Mouse (Mus musculus) layer of hippocampus, adult 8-10 months (tissue): ENCODE results near the gene Kcnd2. TPM values are rescaled to one million over a fixed set of nuclear protein-coding genes. Genes with fewer than 3 reads are reported as not detected.
A peak's percentile ranks its signal among the peaks of the same experiment; 100 is the strongest.
"Not testable (repeated sequence)": the region's sequence is repeated elsewhere in the genome, so short reads cannot be mapped to it uniquely, and the experiment has no call there.

Source experiments
- DNase-seq, 2 experiments: peaks; one replicate each; pipeline ENCODE4 v3.0.0; 2022; ENCODE audit warnings: low spot score in 2 of 2
- total RNA-seq, 4 experiments: library from RNA; stranded (reverse); gene quantifications; 2 replicates each; pipeline ENCODE4 v1.2.4; 2022

The Kcnd2 gene
- total RNA-seq: 10 to 100 TPM; 84.9 to 96.6 (median 90.3) TPM

DNA sequence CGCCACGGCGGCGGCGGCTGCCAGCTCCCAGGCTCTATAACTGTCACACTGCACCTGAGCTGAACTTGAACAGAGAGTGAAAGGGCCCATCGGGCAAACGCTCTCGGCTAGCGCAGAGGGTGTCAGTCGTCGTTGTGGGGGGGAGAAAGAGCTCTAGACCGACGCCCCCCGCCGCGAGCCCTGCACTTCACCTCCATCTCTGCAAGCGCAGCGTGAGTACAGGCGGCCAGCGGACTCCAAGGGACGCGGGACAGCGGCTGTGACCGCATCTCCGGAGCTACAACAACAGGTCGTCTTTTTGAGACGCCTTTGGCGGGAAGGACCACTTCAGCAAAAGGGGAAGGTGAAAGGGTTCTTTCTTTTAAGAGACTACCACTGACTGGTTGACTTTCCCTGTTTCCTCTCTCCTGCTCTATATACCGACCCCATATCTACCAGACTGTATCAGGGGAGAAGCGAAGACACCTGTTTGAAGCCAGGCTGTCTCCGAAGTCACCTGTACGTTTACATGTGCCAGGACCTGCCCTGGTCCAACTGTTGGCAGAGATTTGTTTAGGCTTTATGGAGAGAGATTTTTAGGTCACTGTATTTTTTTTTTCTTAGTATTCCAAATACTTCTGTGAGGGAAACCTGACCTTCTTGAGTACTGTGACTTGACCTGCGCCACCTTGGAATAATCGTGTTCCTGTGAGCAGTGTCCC is at the start of gene Kcnd2:
Kcnd2 (plus strand) TSS at position 13 of the 701 bp plus-strand sequence.
- DNase-seq: no peak

GRCm38 (mm10) chr6:21166611-21167010 is 48.7 kb upstream of the Kcnd2 start:
- no peak for DNase-seq

GRCm38 (mm10) chr6:21195341-21195740 is 20.0 kb upstream of the Kcnd2 start:
- no peak for DNase-seq

DNA sequence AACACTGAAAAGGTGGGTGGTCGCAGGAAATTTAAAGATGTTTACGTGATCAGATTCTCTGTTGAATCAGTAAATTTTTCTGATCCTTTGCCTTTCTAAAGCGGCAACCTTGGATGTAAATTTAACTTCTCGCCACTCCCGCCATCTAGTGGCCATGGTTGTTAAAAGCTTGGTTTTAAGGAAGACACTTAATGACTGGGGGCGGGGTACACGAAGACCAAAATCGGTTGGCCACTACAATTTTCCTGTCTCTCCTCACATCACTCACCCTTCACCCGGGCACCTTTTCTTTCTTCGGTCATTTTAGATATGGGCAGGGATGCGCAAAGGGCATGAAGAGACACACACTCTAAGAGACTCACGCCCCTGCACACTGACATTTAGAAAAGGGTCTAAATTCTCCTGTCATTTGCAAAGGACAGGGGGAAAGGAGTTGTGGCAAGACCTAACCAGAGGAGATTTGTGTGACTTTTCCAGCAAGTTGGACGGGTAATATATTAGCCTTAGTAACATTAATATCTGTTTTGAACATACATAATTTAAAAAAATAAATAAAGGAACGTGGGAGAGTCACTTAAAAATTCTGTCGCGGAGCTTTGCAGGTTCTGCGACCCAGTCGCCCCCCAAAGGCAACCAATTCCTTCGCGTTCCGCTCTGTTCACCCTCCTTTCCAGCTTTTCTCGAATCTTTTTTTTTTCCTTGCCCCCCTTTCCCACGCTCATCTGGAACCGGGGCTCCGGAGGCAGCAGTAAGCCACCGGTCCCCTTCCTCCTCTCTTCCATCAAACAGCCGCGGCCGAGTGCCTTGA is 1.2 kb upstream of the Kcnd2 start:
- peak; percentile 61 to 84 for DNase-seq

- DNase-seq: peak; percentile 66 to 72
Measured at GRCm38 (mm10) chr6:21214673-21215490, 421 bp upstream of the Kcnd2 start.

- DNase-seq: no peak
Measured at GRCm38 (mm10) chr6:21216206-21217020, 1.1 kb downstream of the Kcnd2 start.

DNA sequence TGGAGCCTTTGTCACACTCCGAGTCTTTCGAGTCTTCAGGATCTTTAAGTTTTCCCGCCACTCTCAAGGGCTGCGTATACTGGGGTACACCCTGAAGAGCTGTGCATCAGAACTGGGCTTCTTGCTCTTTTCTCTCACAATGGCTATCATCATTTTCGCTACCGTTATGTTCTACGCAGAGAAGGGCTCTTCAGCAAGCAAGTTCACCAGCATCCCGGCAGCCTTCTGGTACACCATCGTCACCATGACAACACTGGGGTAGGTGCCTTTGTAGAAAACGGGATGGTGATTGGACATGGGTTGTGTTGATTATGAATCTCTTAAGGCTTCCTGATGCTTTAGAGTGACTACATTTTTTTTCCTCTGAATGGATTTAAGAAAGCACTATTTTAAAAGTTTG is 1.9 kb downstream of the Kcnd2 start:
- no peak for DNase-seq

GRCm38 (mm10) chr6:21226124-21226523 is 10.8 kb downstream of the Kcnd2 start:
- DNase-seq: no peak

DNA sequence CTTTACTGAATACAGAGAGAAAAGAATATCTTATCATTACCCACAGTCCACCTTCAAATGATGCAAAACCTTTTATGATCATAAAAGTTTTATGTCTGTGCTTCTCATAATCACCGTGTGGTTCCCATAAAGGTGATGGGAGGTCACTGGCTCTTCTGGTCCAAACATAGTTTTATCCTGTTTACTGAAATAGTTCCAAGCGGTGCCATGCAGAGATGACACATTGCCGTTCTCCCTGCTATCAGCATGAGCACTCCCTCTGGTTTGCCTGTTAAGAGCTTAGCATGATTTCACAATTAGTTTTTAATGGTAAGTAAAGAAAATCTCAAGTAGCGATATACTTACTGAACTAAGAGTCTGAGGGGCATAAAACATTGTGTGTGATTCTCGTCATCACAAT is 43.7 kb downstream of the Kcnd2 start:
- DNase-seq: no peak

DNA sequence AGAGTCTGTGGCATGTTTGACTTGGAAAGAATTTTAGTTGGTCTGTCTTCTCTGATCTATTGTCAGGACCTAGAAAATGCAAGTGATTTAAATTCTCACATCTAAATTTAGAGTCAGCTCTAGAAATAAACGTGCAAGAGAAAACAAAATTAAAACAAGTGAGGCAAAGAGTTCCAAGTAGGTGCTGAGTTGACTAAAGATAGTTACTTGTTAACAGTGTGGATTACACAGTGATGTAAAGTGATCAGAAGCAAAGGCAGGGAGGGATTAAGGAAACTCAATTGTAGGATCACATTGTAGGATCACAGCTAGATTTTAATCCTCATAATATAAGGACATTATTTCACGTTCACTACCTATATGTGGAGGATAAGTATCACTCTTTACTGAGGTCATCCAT is 52.6 kb downstream of the Kcnd2 start:
- no peak for DNase-seq

- no peak for DNase-seq
Measured at GRCm38 (mm10) chr6:21277343-21277933, 62.1 kb downstream of the Kcnd2 start.

GRCm38 (mm10) chr6:21304943-21305342 is 89.6 kb downstream of the Kcnd2 start:
- DNase-seq: no peak

GRCm38 (mm10) chr6:21310159-21310558 is 94.9 kb downstream of the Kcnd2 start:
- DNase-seq: no peak

DNA sequence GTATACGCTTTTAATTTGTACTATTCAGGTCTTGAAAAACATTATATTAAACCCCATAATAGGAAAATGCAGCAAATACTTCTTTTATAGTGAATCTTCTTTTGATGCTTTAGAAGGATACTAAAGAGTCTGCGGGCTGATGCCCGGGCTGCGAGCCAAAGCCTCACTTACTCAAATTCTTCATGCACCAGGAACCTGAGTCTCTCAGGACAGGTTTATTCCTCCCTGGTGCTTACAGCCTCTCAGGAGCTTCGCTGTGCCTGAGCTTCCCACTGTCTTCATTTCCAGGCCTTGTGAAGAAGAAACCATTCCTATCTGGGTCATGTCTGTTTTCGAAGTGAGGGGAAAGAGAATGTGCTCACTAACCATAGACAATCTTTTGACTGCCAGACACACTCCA is 106.1 kb downstream of the Kcnd2 start:
- DNase-seq: no peak

DNA sequence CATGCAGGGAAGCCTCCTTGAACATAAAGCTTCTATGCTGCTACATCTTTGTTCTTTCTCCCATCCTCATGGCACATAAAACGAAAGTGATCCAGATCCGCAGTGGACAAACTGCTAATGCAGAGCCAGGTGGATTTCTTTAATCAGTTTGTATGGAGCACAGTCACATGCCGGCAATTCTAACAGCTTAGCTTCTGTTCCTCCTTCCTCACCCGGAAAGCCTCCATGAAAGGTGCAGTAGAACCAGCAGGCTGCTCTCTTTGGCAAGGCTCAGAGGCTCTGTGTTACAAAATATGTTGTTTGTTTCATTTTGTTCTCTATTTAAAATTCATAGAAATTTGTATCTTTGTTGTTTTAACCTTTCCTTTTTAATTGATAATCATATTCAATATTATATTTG is 106.9 kb downstream of the Kcnd2 start:
- DNase-seq: no peak

DNA sequence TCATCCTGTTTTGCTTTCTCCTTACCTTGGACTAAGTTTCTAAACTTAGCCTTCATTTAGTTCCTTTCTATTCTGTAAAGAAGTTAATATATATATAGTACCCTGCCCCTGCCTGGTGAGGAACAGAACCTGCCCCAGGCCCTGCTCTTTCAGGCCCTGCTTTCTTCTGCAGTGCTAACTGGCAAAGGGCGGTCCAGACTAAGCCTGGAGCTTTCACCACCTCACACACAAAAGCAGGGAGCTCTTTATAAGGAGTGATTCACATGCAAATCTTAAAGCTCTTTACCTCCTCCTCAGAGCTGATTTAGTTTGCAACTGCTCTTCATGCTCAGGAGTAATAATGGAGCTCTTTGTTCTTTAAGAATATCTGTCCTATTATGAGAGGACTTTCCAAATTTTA is 109.9 kb downstream of the Kcnd2 start:
- DNase-seq: no peak

DNA sequence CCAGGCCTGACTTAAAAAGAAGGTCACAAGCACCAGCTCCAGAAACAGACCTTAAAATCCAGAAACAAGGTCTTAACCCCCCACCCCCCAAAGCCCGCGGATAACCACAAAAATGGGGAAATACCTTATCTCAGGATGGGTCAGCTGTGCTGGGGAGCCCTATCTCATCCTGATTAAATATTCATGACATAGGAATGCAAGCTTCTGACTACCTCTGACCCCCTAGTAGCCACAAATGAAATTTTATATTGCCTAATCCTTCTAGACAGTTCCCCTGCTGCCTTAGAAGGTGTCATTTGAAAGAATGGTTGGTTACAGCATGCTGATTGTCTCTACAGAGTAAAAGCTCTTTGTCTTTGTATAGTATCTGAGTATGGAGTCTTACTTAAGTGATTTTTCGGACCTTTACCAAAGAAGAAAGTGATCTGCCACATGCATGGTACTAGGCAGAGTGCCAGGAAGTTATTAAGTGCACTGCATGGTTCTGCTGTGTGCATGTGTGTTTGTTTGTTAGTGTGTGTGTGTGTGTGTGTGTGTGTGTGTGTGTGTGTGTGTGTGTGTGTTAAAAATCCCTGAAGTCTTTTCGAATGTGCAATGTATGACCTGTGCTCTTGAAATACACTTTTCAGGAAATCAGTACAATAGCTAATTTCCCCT is 111.9 kb downstream of the Kcnd2 start:
- no peak for DNase-seq

DNA sequence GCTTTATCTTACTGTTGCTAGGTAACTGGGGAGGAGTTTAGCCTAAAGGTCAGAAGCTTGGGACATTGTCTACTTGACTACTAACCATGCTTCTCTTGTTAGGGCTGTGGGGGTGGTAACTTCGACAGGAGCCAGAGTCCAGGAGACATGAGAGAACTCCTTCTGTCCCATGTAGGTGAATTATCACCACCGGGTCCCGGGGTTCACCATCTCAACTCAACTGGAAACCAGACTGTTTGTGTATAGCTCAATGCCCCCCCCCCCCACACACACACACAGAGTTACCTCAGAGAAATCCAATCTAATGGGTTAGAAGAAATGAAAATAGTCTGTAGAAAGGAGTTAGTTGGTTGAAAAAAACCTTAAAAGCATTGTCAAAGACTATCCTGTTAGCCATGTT is 170.0 kb downstream of the Kcnd2 start:
- not testable (repeated sequence) for DNase-seq

GRCm38 (mm10) chr6:21391776-21392175 is 176.5 kb downstream of the Kcnd2 start:
- DNase-seq: no peak

DNA sequence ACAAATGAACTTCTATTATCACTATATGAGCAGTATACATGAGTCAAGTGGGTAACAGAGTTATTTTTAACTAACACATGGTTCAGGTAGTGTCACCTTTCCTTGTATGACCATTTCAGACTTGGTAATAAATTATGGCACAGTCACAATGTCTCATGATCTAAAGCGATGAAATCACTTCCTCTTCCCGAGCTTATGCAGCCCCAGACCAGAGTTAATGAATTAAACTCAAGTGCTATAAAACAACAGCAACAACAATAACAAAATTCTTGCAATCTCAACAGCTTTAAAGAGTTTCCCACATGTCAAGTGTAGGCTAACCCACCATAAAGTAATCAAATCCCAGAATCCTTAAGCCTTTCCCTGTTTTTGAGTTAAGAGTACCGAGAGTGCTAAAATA is 198.4 kb downstream of the Kcnd2 start:
- no peak for DNase-seq
